Mouse (Mus musculus) testis, adult 2 months (tissue): Measurements from ENCODE around the gene Stox2.

Source experiments
- CTCF ChIP-seq: fragments of 200-500 bp; IDR thresholded peaks from 2 replicates; pipeline ENCODE4 v1.5.1; 2012; ENCODE audit warnings: low read depth, mild to moderate bottlenecking, inconsistent platforms, low read length, moderate library complexity; ENCODE audit not compliant: control insufficient read depth, insufficient read depth, insufficient replicate concordance
- POLR2A ChIP-seq: fragments of 200-500 bp; IDR thresholded peaks from 2 replicates; pipeline ENCODE4 v1.6.1; 2012; ENCODE audit warnings: low read depth, mild to moderate bottlenecking, inconsistent platforms, low read length, moderate library complexity; ENCODE audit not compliant: control insufficient read depth

DNA sequence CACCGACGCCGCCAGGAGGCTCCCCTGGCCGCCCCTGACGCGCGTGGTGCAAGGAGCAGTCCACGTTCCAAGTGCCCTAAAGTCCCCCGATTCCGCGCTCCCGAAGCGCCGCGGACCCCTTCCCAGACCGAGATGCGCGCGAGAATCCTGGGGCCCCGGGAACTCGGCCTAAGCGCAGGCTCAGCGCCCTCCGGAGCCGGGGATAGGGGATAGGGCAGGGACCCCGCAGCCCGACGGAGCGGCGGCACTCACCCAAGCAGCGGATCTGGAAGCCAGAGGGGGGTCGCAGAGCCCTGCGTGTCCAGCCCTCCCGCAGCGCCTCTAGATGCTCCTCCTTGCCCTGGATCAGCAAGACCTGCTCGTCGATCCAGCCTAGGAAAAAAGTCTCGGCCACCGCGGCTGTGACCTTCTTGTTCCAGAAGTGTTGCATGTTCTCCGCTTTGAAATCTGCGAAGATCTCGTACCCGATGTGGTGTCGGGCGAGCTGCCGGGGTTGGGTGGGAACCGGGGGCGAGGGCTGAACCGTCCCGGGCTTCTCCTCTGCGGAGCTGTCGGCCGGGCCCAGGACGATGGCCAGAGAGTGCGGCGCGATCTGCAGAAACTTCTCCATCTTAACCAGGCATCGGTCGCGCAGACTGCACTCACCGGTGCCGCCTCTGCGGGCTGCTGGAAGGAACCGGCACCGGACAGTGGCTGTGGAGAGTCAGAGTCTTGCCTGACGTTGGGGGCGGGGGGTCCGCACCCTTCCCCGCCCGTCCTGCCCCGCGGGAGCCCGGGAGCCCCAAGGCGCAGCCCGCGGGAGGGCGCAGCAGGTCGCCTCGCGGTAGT lies 33.3 kb downstream of the Stox2 start:
- TF ChIP-seq CTCF: no peak
- TF ChIP-seq POLR2A: no peak
